Mouse (Mus musculus) MEL (cell line): Measurements from ENCODE around the gene Elovl5. TPM values are rescaled to one million over a fixed set of nuclear protein-coding genes. Genes with fewer than 3 reads are reported as not detected.
A peak's percentile ranks its signal among the peaks of the same experiment; 100 is the strongest.

Experiments
- DNase-seq: peaks from one replicate; pipeline ENCODE4 v3.0.0; 2011; ENCODE audit warnings: low read depth, low spot score
- H3K27ac ChIP-seq: 2 replicates; pipeline ENCODE4 v1.5.1; 2012; ENCODE audit warnings: low read depth, mild to moderate bottlenecking, control low read depth, low read length, moderate library complexity; ENCODE audit not compliant: control insufficient read depth
- H3K27me3 ChIP-seq, 2 experiments: fragments of 150-350 bp in 1 of 2; sonication (generic) in 1 of 2; 2 replicates each; pipeline ENCODE4 v1.6.1; 2012; ENCODE audit warnings: low read length in 2 of 2, mild to moderate bottlenecking in 2 of 2, improper control_type of control experiment in 1 of 2, moderate library complexity in 1 of 2; ENCODE audit not compliant: insufficient read depth in 2 of 2, control insufficient read depth in 1 of 2
- H3K36me3 ChIP-seq, 2 experiments: 2 replicates each; pipeline ENCODE4 v1.6.1; 2012 to 2014; ENCODE audit warnings: low read length in 2 of 2, improper control_type of control experiment in 1 of 2, inconsistent platforms in 1 of 2, mild to moderate bottlenecking in 1 of 2; ENCODE audit not compliant: insufficient read depth in 2 of 2, control insufficient read depth in 1 of 2
- H3K4me1 ChIP-seq, 2 experiments: fragments of 150-350 bp in 1 of 2; sonication (generic) in 1 of 2; 2 replicates each; pipeline ENCODE4 v1.6.1; 2012; ENCODE audit warnings: low read length in 2 of 2, improper control_type of control experiment in 1 of 2, mild to moderate bottlenecking in 1 of 2; ENCODE audit not compliant: insufficient read depth in 2 of 2, control insufficient read depth in 1 of 2
- H3K4me3 ChIP-seq, 2 experiments: fragments of 150-350 bp in 1 of 2; sonication (generic) in 1 of 2; 2 replicates each; pipeline ENCODE4 v1.5.1; 2012; ENCODE audit warnings: low read depth in 2 of 2, low read length in 2 of 2, mild to moderate bottlenecking in 2 of 2, moderate library complexity in 2 of 2, control low read depth in 1 of 2, improper control_type of control experiment in 1 of 2; ENCODE audit not compliant: control insufficient read depth in 1 of 2, insufficient read depth in 1 of 2
- H3K79me2 ChIP-seq: 2 replicates; pipeline ENCODE4 v1.6.1; 2012; ENCODE audit warnings: mild to moderate bottlenecking, low read length, moderate library complexity; ENCODE audit not compliant: control insufficient read depth, poor library complexity, insufficient read depth
- H3K9ac ChIP-seq: 2 replicates; pipeline ENCODE4 v1.6.1; 2012; ENCODE audit warnings: low read depth, mild to moderate bottlenecking, control low read depth, low read length, moderate library complexity; ENCODE audit not compliant: control insufficient read depth, poor library complexity, severe bottlenecking
- H3K9me3 ChIP-seq: fragments of 150-350 bp; sonication (generic); replicated peaks from 2 replicates; pipeline ENCODE4 v1.6.1; 2012; ENCODE audit warnings: mild to moderate bottlenecking, low read length, improper control_type of control experiment, moderate library complexity; ENCODE audit not compliant: insufficient read depth
- BHLHE40 ChIP-seq: IDR thresholded peaks from 2 replicates; pipeline ENCODE4 v1.6.1; 2012; ENCODE audit warnings: low read depth, mild to moderate bottlenecking, inconsistent platforms, low read length, improper control_type of control experiment, borderline replicate concordance
- E2F4 ChIP-seq: IDR thresholded peaks from 2 replicates; pipeline ENCODE4 v1.6.1; 2011; ENCODE audit warnings: low read depth, low read length, improper control_type of control experiment, borderline replicate concordance
- ELF1 ChIP-seq: IDR thresholded peaks from 2 replicates; pipeline ENCODE4 v1.6.1; 2014; ENCODE audit warnings: low read depth, mild to moderate bottlenecking, inconsistent platforms, low read length, improper control_type of control experiment, moderate library complexity
- EP300 ChIP-seq, 2 experiments: IDR thresholded peaks; 2 replicates each; pipeline ENCODE4 v1.6.1; 2011; ENCODE audit warnings: improper control_type of control experiment in 2 of 2, low read length in 2 of 2, low read depth in 1 of 2, mild to moderate bottlenecking in 1 of 2
- GABPA ChIP-seq: IDR thresholded peaks from 2 replicates; pipeline ENCODE4 v1.6.1; 2012; ENCODE audit warnings: low read depth, mild to moderate bottlenecking, inconsistent platforms, low read length, improper control_type of control experiment, moderate library complexity
- GATA1 ChIP-seq: IDR thresholded peaks from 2 replicates; pipeline ENCODE4 v1.6.1; 2011; ENCODE audit warnings: low read depth, low read length, improper control_type of control experiment
- JUND ChIP-seq: IDR thresholded peaks from 2 replicates; pipeline ENCODE4 v1.6.1; 2011; ENCODE audit warnings: low read depth, mild to moderate bottlenecking, improper control_type of control experiment, low read length
- MAZ ChIP-seq: IDR thresholded peaks from 2 replicates; pipeline ENCODE4 v1.6.1; 2012; ENCODE audit warnings: low read depth, mild to moderate bottlenecking, inconsistent platforms, low read length, improper control_type of control experiment
- MEF2A ChIP-seq: IDR thresholded peaks from 2 replicates; pipeline ENCODE4 v1.6.1; 2014; ENCODE audit warnings: low read depth, mild to moderate bottlenecking, inconsistent platforms, low read length, improper control_type of control experiment; ENCODE audit not compliant: poor library complexity, insufficient replicate concordance, severe bottlenecking; ENCODE audit errors: extremely low read depth
- MYB ChIP-seq: IDR thresholded peaks from 2 replicates; pipeline ENCODE4 v1.6.1; 2011; ENCODE audit warnings: mild to moderate bottlenecking, low read depth, low read length, improper control_type of control experiment
- MYC ChIP-seq: IDR thresholded peaks from 2 replicates; pipeline ENCODE4 v1.6.1; 2011; ENCODE audit warnings: low read depth, mild to moderate bottlenecking, low read length, improper control_type of control experiment, moderate library complexity
- NRF1 ChIP-seq: IDR thresholded peaks from 2 replicates; pipeline ENCODE4 v1.6.1; 2014; ENCODE audit warnings: low read depth, mild to moderate bottlenecking, inconsistent platforms, low read length, improper control_type of control experiment, moderate library complexity; ENCODE audit not compliant: poor library complexity, insufficient read depth, severe bottlenecking
- POLR2A ChIP-seq, 2 experiments: IDR thresholded peaks; 2 replicates each; pipeline ENCODE4 v1.6.1; 2011 to 2012; ENCODE audit warnings: low read length in 2 of 2, mild to moderate bottlenecking in 2 of 2, control low read depth in 1 of 2, improper control_type of control experiment in 1 of 2, low read depth in 1 of 2, moderate library complexity in 1 of 2; ENCODE audit not compliant: control insufficient read depth in 1 of 2, insufficient read depth in 1 of 2, poor library complexity in 1 of 2
- POLR2AphosphoS2 ChIP-seq: IDR thresholded peaks from 2 replicates; pipeline ENCODE4 v1.6.1; 2011; ENCODE audit warnings: low read length, improper control_type of control experiment
- POLR2AphosphoS5 ChIP-seq: IDR thresholded peaks from 2 replicates; pipeline ENCODE4 v1.6.1; 2012; ENCODE audit warnings: low read depth, borderline replicate concordance, mild to moderate bottlenecking, inconsistent platforms, low read length, moderate library complexity, mixed read lengths
- RAD21 ChIP-seq: IDR thresholded peaks from 2 replicates; pipeline ENCODE4 v1.6.1; 2011; ENCODE audit warnings: mild to moderate bottlenecking, low read depth, low read length, improper control_type of control experiment
- RCOR1 ChIP-seq: IDR thresholded peaks from 2 replicates; pipeline ENCODE4 v1.6.1; 2012; ENCODE audit warnings: low read depth, mild to moderate bottlenecking, inconsistent platforms, low read length, improper control_type of control experiment
- SIN3A ChIP-seq: IDR thresholded peaks from 2 replicates; pipeline ENCODE4 v1.6.1; 2012; ENCODE audit warnings: low read length, improper control_type of control experiment, inconsistent platforms
- TCF12 ChIP-seq: IDR thresholded peaks from 2 replicates; pipeline ENCODE4 v1.6.1; 2014; ENCODE audit warnings: low read depth, mild to moderate bottlenecking, inconsistent platforms, low read length, improper control_type of control experiment, moderate library complexity
- UBTF ChIP-seq: IDR thresholded peaks from 2 replicates; pipeline ENCODE4 v1.6.1; 2012; ENCODE audit warnings: low read depth, mild to moderate bottlenecking, inconsistent platforms, low read length, improper control_type of control experiment, moderate library complexity, borderline replicate concordance; ENCODE audit not compliant: insufficient read depth
- USF1 ChIP-seq: IDR thresholded peaks from 2 replicates; pipeline ENCODE4 v1.6.1; 2014; ENCODE audit warnings: low read depth, mild to moderate bottlenecking, inconsistent platforms, low read length, improper control_type of control experiment, moderate library complexity
- ZC3H11A ChIP-seq: IDR thresholded peaks from 2 replicates; pipeline ENCODE4 v1.6.1; 2012; ENCODE audit warnings: low read depth, mild to moderate bottlenecking, inconsistent platforms, low read length, improper control_type of control experiment
- ZNF384 ChIP-seq: IDR thresholded peaks from 2 replicates; pipeline ENCODE4 v1.6.1; 2012; ENCODE audit warnings: low read depth, mild to moderate bottlenecking, inconsistent platforms, low read length, improper control_type of control experiment
- polyA plus RNA-seq, 2 experiments: library from polyadenylated mRNA; stranded (reverse) in 1 of 2; unstranded in 1 of 2; fragments of >175 nt in 1 of 2; fragments of >200 nt in 1 of 2; gene quantifications; 2 replicates each; pipeline versions ENCODE4 v1.2.1 to v1.2.4; 2012; ENCODE audit warnings: low replicate concordance in 2 of 2, low read depth in 1 of 2; ENCODE audit not compliant: insufficient read length in 2 of 2, insufficient read depth in 1 of 2, missing spikeins in 1 of 2
- total RNA-seq: library from RNA; depleted of rRNA; stranded (reverse); fragments of 300-350 nt; gene quantifications from 2 replicates; pipeline ENCODE4 v1.2.3, GENCODE M21; 2012

Elovl5 gene
- total and polyA plus RNA-seq, 3 experiments: 52.3 to 73.0 (median 58.3) TPM

DNA sequence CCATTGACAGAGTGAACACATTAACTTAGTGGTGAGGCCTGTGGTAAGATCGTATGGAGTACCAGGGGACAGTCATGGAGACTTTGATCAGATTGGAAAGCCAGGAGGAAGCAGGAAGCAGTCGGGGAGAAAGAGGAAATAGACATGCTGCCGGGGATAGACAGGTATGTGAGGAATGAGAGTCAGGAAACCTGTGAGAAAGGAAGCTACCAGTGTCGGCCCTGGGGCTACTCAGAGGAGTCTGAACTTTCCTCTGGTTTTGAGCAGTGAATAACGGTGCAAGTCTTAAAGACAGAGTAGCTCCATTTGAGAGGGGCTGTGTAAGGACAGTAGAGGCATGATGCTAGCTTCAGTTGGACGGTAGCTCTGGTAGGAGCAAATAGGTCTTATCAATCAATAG, 10.3 kb downstream of the Elovl5 start:
- DNase-seq: no peak
- no peaks in the 10 kb centered on the region for H3K9me3 ChIP-seq
- peaks cover 3 to 10% of the 10 kb centered on the region in 2 experiments for H3K36me3 ChIP-seq
- no peaks in the 10 kb centered on the region for H3K27me3 ChIP-seq
- TF ChIP-seq ZC3H11A (no peak), MYB (no peak), EP300 (IDR thresholded peaks at IDR 0.05; ENCODE audit: low read depth in 1 of 2, low read length in 2 of 2) (peak in 1 of 2 experiments; percentile 15; a peak in 1 of 4 replicates), JUND (no peak), ZNF384 (no peak), GATA1 (no peak), POLR2AphosphoS2 (no peak), MAZ (no peak)
- TF ChIP-seq, all 39 proteins: peak for 1
- peaks cover 77% of the 10 kb centered on the region for H3K79me2 ChIP-seq
- H3K4me3 ChIP-seq: no peak overlapping the region
- H3K9ac ChIP-seq: no peak overlapping the region
- H3K4me1 ChIP-seq: 0 out of 4 replicates have a peak, but pooled peaks cover 0 to 2% of the 10 kb centered on the region in 2 experiments
- no peak overlapping the region for H3K27ac ChIP-seq

DNA sequence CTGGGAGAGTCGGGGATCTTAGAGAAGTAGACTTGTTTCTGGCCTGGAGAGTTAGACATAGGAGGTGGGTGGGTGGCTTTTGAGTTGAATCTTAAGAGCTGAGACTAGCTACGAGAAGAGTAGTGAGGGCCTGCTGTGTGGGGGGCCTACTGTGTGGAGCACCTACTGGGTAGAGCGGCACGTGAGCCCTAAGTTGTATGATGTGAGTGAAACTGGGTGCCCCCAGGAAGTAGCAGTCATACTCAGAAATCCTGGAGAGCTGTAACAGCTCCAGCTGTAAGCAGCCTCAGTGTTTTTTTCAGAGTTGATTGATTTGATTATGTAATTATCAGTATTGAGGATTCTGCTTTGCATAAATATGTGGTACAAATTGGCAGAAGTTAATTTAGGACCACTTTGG, 11.6 kb downstream of the Elovl5 start:
- Histone ChIP-seq H3K27ac (no peak overlapping the region), H3K4me3 (no peak overlapping the region), H3K79me2 (peaks cover 74% of the 10 kb centered on the region), H3K27me3 (no peaks in the 10 kb centered on the region), H3K9me3 (no peaks in the 10 kb centered on the region), H3K4me1 (0 out of 4 replicates have a peak, but pooled peaks cover 0 to 2% of the 10 kb centered on the region in 2 experiments), H3K36me3 (peaks cover 3 to 10% of the 10 kb centered on the region in 2 experiments), H3K9ac (no peak overlapping the region)
- DNase-seq: no peak
- no peak for TF ChIP-seq RAD21
- TF ChIP-seq BHLHE40: no peak
- TF ChIP-seq E2F4: no peak
- no peak for TF ChIP-seq POLR2A (IDR thresholded peaks at IDR 0.05; ENCODE audit: control insufficient read depth in 1 of 2, insufficient read depth in 1 of 2, low read depth in 1 of 2, low read length in 2 of 2, poor library complexity in 1 of 2)
- no peak for TF ChIP-seq RCOR1
- no peak for TF ChIP-seq POLR2AphosphoS5
- TF ChIP-seq EP300 (IDR thresholded peaks at IDR 0.05; ENCODE audit: low read depth in 1 of 2, low read length in 2 of 2): no peak
- no peak for TF ChIP-seq MYC
- no peak for TF ChIP-seq ZC3H11A
- TF ChIP-seq MEF2A: no peak
- TF ChIP-seq NRF1: no peak
- TF ChIP-seq TCF12: no peak
- TF ChIP-seq ELF1: no peak
- TF ChIP-seq GABPA: no peak
- no peak for TF ChIP-seq MYB
- TF ChIP-seq ZNF384: no peak
- no peak for TF ChIP-seq SIN3A
- TF ChIP-seq UBTF: no peak
- no peak for TF ChIP-seq USF1
- no peak for TF ChIP-seq JUND
